Mouse (Mus musculus) heart, embryonic 14.5 days (tissue): ENCODE data around the gene Wfdc8. TPM values are rescaled to one million over a fixed set of nuclear protein-coding genes. Genes with fewer than 3 reads are reported as not detected.
"Not testable (repeated sequence)": the region's sequence is repeated elsewhere in the genome, so short reads cannot be mapped to it uniquely, and the experiment has no call there.

Experiments
- ATAC-seq: fragments of 200-750 bp; cut with Nextera tagmentation; 2 replicates; pipeline ENCODE4 v1.8.0; 2017; ENCODE audit warnings: low read depth, moderate TSS enrichment; ENCODE audit not compliant: insufficient number of reproducible peaks, insufficient read depth, low FRiP score
- H3K27ac ChIP-seq, 2 experiments: fragments of 200-500 bp in 1 of 2; fragments of 300-500 bp in 1 of 2; sonication (generic) in 1 of 2; replicated peaks in 1 of 2; 2 replicates each; pipeline ENCODE4 v1.5.1; 2012 to 2014; ENCODE audit warnings: low read depth in 2 of 2, low read length in 2 of 2, control low read depth in 1 of 2, mild to moderate bottlenecking in 1 of 2, mixed read lengths in 1 of 2; ENCODE audit not compliant: control insufficient read depth in 1 of 2, insufficient read depth in 1 of 2
- H3K27me3 ChIP-seq: fragments of 300-500 bp; sonication (generic); 2 replicates; pipeline ENCODE4 v1.6.1; 2014; ENCODE audit warnings: mild to moderate bottlenecking, low read length, control low read depth; ENCODE audit not compliant: control insufficient read depth, insufficient read depth
- H3K36me3 ChIP-seq: fragments of 300-500 bp; sonication (generic); 2 replicates; pipeline ENCODE4 v1.6.1; 2014; ENCODE audit warnings: mild to moderate bottlenecking, control low read depth, low read length, mixed read lengths; ENCODE audit not compliant: control insufficient read depth, insufficient read depth
- H3K4me1 ChIP-seq, 2 experiments: fragments of 200-500 bp in 1 of 2; fragments of 300-500 bp in 1 of 2; sonication (generic) in 1 of 2; 2 replicates each; pipeline ENCODE4 v1.6.1; 2012 to 2014; ENCODE audit warnings: low read length in 2 of 2, control low read depth in 1 of 2, mixed read lengths in 1 of 2; ENCODE audit not compliant: control insufficient read depth in 2 of 2, insufficient read depth in 2 of 2
- H3K4me2 ChIP-seq: fragments of 300-500 bp; sonication (generic); 2 replicates; pipeline ENCODE4 v1.6.1; 2014; ENCODE audit warnings: mild to moderate bottlenecking, low read length
- H3K4me3 ChIP-seq, 2 experiments: fragments of 200-500 bp in 1 of 2; fragments of 300-500 bp in 1 of 2; sonication (generic) in 1 of 2; 2 replicates each; pipeline ENCODE4 v1.5.1; 2012 to 2014; ENCODE audit warnings: low read length in 2 of 2, mild to moderate bottlenecking in 2 of 2, control low read depth in 1 of 2, low read depth in 1 of 2, moderate library complexity in 1 of 2; ENCODE audit not compliant: control insufficient read depth in 1 of 2, insufficient read depth in 1 of 2
- H3K9ac ChIP-seq: fragments of 300-500 bp; sonication (generic); 2 replicates; pipeline ENCODE4 v1.6.1; 2014; ENCODE audit warnings: mild to moderate bottlenecking, low read length
- H3K9me3 ChIP-seq: fragments of 300-500 bp; sonication (generic); 2 replicates; pipeline ENCODE4 v1.6.1; 2016; ENCODE audit warnings: low read length, control low read depth; ENCODE audit not compliant: control insufficient read depth
- whole genome bisulfite sequencing: fragments of 180-500 bp; shearing (Covaris S2); extraction: QIAGEN DNeasy Blood & Tissue Kit; methylation state at CpG from one replicate; pipeline ENCODE4 v1.1.7; 2014; 5-methylcytosine and 5-hydroxymethylcytosine counted together
- polyA plus RNA-seq: library from polyadenylated mRNA; unstranded; fragments of >200 nt; fragmentation: Nextera tagmentation; extraction: Ambion mirVana; gene quantifications from 2 replicates; pipeline ENCODE4 v1.2.1, GENCODE M21; 2014

The Wfdc8 gene
- polyA plus RNA-seq, 1 experiment from 2014 or later, result not detected

DNA sequence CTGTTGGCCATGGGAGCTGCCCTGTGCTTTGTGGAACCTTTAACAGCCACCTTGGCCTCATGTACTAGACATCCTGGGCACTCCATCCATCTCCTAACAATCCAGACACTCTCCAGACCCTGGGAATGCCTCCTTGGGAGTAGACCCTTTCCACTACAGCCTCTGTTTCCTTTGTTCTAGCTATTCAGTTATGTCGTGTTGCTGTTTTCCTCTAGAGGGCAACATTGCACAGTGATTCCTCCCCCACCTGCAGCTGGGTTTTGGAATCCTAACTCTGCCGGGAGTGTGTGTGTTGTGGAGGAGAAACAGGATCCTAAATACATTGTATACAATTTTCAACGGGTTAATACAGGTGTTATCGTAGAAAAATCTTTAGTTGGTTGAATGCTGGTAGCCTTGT lies 21.4 kb downstream of the Wfdc8 start:
- ATAC-seq, result no peak
- no peaks in the 10 kb centered on the region for H3K4me1 ChIP-seq
- H3K27ac ChIP-seq, result no peak overlapping the region
- no peak overlapping the region for H3K4me2 ChIP-seq
- H3K36me3 ChIP-seq, result no peaks in the 10 kb centered on the region
- H3K9me3 ChIP-seq, result no peaks in the 10 kb centered on the region
- no peak overlapping the region for H3K9ac ChIP-seq
- no peak overlapping the region for H3K4me3 ChIP-seq
- H3K27me3 ChIP-seq, result peaks cover 4% of the 10 kb centered on the region; the same call in 1 of the 2 replicates
- WGBS, result 3% methylated on average over 4 of the region's 4 CpGs

GRCm38 (mm10) chr2:164585025-164585725 lies 28.3 kb downstream of the Wfdc8 start, which contains the start of gene Wfdc6a:
Gene Wfdc6a, minus strand, starts transcription at chr2:164585447.
- 46% methylated on average over 13 of the region's 13 CpGs for whole genome bisulfite sequencing
- H3K27ac ChIP-seq, ATAC-seq: not testable (repeated sequence)

GRCm38 (mm10) chr2:164573359-164573758 lies 40.1 kb downstream of the Wfdc8 start, which contains the start of gene Spint3:
Gene Spint3, minus strand, starts transcription at chr2:164573459.
- not testable (repeated sequence) for ATAC-seq, H3K4me2 ChIP-seq, H3K9ac ChIP-seq, H3K4me3 ChIP-seq, H3K36me3 ChIP-seq, H3K27ac ChIP-seq, H3K9me3 ChIP-seq, H3K4me1 ChIP-seq, H3K27me3 ChIP-seq
- 71% methylated on average over 6 of the region's 6 CpGs for WGBS

More at GRCm38 (mm10) chr2:164585025-164585725, 28.3 kb downstream of the Wfdc8 start, which contains the start of gene Wfdc6a:
- H3K4me3 ChIP-seq, H3K9ac ChIP-seq, H3K4me1 ChIP-seq, H3K27me3 ChIP-seq, H3K4me2 ChIP-seq, H3K9me3 ChIP-seq, H3K36me3 ChIP-seq: not testable (repeated sequence)

GRCm38 (mm10) chr2:164567460-164567859 lies 46.0 kb downstream of the Wfdc8 start:
- Histone ChIP-seq H3K27ac (no peak overlapping the region), H3K4me2 (no peak overlapping the region), H3K4me3 (no peak overlapping the region), H3K4me1 (peaks cover 0 to 11% of the 10 kb centered on the region in 2 experiments; a peak in 3 of 4 replicates), H3K9me3 (no peaks in the 10 kb centered on the region), H3K27me3 (peaks cover 13% of the 10 kb centered on the region), H3K36me3 (no peaks in the 10 kb centered on the region), H3K9ac (no peak overlapping the region)
- ATAC-seq, result no peak
- 79% methylated on average over 5 of the region's 5 CpGs for WGBS

- Histone ChIP-seq H3K27me3 (peaks cover 17% of the 10 kb centered on the region), H3K36me3 (no peaks in the 10 kb centered on the region), H3K9me3 (no peaks in the 10 kb centered on the region), H3K9ac (no peak overlapping the region), H3K4me2 (no peak overlapping the region), H3K27ac (no peak overlapping the region), H3K4me1 (peaks cover 0 to 14% of the 10 kb centered on the region in 2 experiments; a peak in 3 of 4 replicates), H3K4me3 (no peak overlapping the region)
- WGBS, result 88% methylated on average over 2 of the region's 2 CpGs
- no peak for ATAC-seq
Observed at GRCm38 (mm10) chr2:164566997-164567396, 46.4 kb downstream of the Wfdc8 start.

DNA sequence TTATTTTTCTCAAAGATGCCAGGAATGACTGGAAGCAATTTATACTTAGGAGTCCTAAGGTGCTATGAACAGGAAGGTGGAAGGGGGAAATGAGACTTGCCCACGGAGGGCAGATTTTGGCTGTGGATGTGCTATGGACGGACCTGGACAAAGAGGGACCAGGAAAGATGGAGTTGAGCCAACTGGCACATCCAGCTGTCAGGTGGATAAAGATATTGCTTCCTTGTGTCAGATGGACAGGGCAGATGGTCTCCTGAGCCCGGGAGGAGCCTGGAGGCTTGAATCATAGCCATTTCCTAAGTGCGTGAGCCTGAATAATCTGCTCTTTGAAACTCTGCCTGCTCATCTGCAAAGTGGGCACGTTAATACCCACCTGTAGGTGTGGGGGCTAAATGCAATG lies 49.1 kb downstream of the Wfdc8 start:
- WGBS, result 63% methylated on average over 5 of the region's 5 CpGs
- Histone ChIP-seq H3K9me3 (no peaks in the 10 kb centered on the region), H3K27me3 (peaks cover 27% of the 10 kb centered on the region), H3K4me2 (no peak overlapping the region), H3K9ac (no peak overlapping the region), H3K36me3 (no peaks in the 10 kb centered on the region), H3K27ac (no peak overlapping the region), H3K4me3 (no peak overlapping the region), H3K4me1 (peaks cover 0 to 14% of the 10 kb centered on the region in 2 experiments; a peak in 3 of 4 replicates)
- no peak for ATAC-seq

DNA sequence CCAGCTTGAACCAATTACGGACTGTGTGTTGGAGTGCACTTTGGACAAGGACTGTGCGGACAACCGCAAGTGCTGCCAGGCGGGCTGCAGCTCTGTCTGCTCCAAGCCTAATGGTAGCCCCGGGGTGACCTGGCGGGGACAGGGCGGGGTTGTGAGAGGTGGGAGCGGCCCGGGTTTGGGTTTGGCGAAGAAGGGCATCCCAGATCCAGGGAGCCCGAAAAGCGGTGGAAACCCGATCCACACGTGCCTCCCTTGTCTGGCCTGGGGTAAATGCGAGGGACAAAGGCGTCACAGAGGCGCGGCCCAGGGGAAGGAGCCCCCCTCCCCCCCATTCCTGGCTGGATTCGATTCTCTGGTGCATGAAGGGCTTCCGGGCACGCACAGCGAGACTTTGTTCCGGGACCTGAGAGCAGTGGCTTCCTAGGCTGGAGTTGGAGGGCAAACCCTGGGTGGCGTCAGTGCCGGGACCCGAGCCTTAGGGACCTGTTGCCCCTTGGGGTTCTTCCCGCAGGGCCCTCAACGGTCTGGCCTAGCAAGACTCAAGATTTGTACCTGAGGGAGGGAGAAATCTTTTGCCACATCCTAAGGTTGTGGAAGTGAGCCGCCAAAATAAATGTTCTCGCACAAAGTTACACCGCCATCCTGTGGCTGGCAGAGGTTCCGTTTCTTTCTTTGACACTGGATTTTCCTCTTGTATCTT lies 49.9 kb downstream of the Wfdc8 start:
- H3K27ac ChIP-seq, result no peak overlapping the region
- H3K9me3 ChIP-seq, result no peaks in the 10 kb centered on the region
- H3K36me3 ChIP-seq, result no peaks in the 10 kb centered on the region
- H3K4me2 ChIP-seq, result peak overlapping the region; percentile 86
- H3K4me3 ChIP-seq, result peak overlapping the region; percentile 34 to 47
- WGBS, result under 1% methylated on average over 32 of the region's 32 CpGs
- peaks cover 27% of the 10 kb centered on the region for H3K27me3 ChIP-seq
- H3K9ac ChIP-seq, result peak overlapping the region; percentile 64
- peaks cover 2 to 14% of the 10 kb centered on the region in 2 experiments; a peak in 3 of 4 replicates for H3K4me1 ChIP-seq
- peak; percentile 4; the same call in 1 of the 2 replicates for ATAC-seq
